Mouse (Mus musculus): ENCODE results near the gene Rrp1. TPM values are rescaled to one million over a fixed set of nuclear protein-coding genes. Genes with fewer than 3 reads are reported as not detected.
"Not testable (repeated sequence)": the region's sequence is repeated elsewhere in the genome, so short reads cannot be mapped to it uniquely, and the experiment has no call there.

The Rrp1 gene
- polyA plus RNA-seq, 1 experiment from 2014 or later, result 290 TPM

GRCm38 (mm10) chr10:78365555-78365954 is 47.3 kb downstream of the Rrp1 start:
- WGBS, result 87% methylated on average over 6 of the region's 6 CpGs
- Histone ChIP-seq H3K4me2 (ENCODE audit: low read depth, low read length, severe bottlenecking) (no peak overlapping the region), H3K36me3 (ENCODE audit: control insufficient read depth, insufficient read depth, low read length) (no peaks in the 10 kb centered on the region), H3K27me3 (ENCODE audit: control insufficient read depth, insufficient read depth, low read length) (no peaks in the 10 kb centered on the region), H3K9me3 (ENCODE audit: control insufficient read depth, low read length) (no peaks in the 10 kb centered on the region), H3K4me3 (ENCODE audit: low read depth, low read length) (no peak overlapping the region), H3K4me1 (replicated peaks; ENCODE audit: control insufficient read depth, insufficient read depth, low read length) (no peaks in the 10 kb centered on the region), H3K27ac (ENCODE audit: low read depth, low read length) (no peak overlapping the region), H3K9ac (ENCODE audit: low read length) (no peak overlapping the region)
- ATAC-seq (replicated peaks; ENCODE audit: low FRiP score) (no peak), DNase-seq (ENCODE audit: low spot score) (no peak)

GRCm38 (mm10) chr10:78364106-78364505 is 48.7 kb downstream of the Rrp1 start:
- H3K4me2 ChIP-seq (ENCODE audit: low read depth, low read length, severe bottlenecking), result no peak overlapping the region
- DNase-seq (ENCODE audit: low spot score) (no peak), ATAC-seq (replicated peaks; ENCODE audit: low FRiP score) (no peak)
- WGBS, result 92% methylated on average over 2 of the region's 2 CpGs
- no peaks in the 10 kb centered on the region for H3K27me3 ChIP-seq (ENCODE audit: control insufficient read depth, insufficient read depth, low read length)
- H3K36me3 ChIP-seq (ENCODE audit: control insufficient read depth, insufficient read depth, low read length), result no peaks in the 10 kb centered on the region
- no peaks in the 10 kb centered on the region for H3K9me3 ChIP-seq (ENCODE audit: control insufficient read depth, low read length)
- no peak overlapping the region for H3K27ac ChIP-seq (ENCODE audit: low read depth, low read length)
- H3K9ac ChIP-seq (ENCODE audit: low read length), result no peak overlapping the region
- no peak overlapping the region for H3K4me3 ChIP-seq (ENCODE audit: low read depth, low read length)
- no peaks in the 10 kb centered on the region for H3K4me1 ChIP-seq (replicated peaks; ENCODE audit: control insufficient read depth, insufficient read depth, low read length)

- H3K4me2 ChIP-seq (ENCODE audit: low read depth, low read length, severe bottlenecking), result no peak overlapping the region
- no peaks in the 10 kb centered on the region for H3K36me3 ChIP-seq (ENCODE audit: control insufficient read depth, insufficient read depth, low read length)
- no peak overlapping the region for H3K9ac ChIP-seq (ENCODE audit: low read length)
- WGBS, result 89% methylated on average over 6 of the region's 6 CpGs
- DNase-seq (ENCODE audit: low spot score) (no peak), ATAC-seq (replicated peaks; ENCODE audit: low FRiP score) (no peak)
- H3K9me3 ChIP-seq (ENCODE audit: control insufficient read depth, low read length), result no peaks in the 10 kb centered on the region
- no peaks in the 10 kb centered on the region for H3K4me1 ChIP-seq (replicated peaks; ENCODE audit: control insufficient read depth, insufficient read depth, low read length)
- no peak overlapping the region for H3K27ac ChIP-seq (ENCODE audit: low read depth, low read length)
- H3K4me3 ChIP-seq (ENCODE audit: low read depth, low read length), result no peak overlapping the region
- no peaks in the 10 kb centered on the region for H3K27me3 ChIP-seq (ENCODE audit: control insufficient read depth, insufficient read depth, low read length)
Observed at GRCm38 (mm10) chr10:78363366-78363765, 49.5 kb downstream of the Rrp1 start.

- H3K9me3 ChIP-seq (ENCODE audit: control insufficient read depth, low read length), result no peaks in the 10 kb centered on the region
- ATAC-seq (replicated peaks; ENCODE audit: low FRiP score), result no peak
- DNase-seq (ENCODE audit: low spot score), result no peak
Observed at GRCm38 (mm10) chr10:78361951-78362350, 50.9 kb downstream of the Rrp1 start.

GRCm38 (mm10) chr10:78360290-78360711 is 52.5 kb downstream of the Rrp1 start:
- no peak for DNase-seq (ENCODE audit: low spot score)

More at GRCm38 (mm10) chr10:78361951-78362350, 50.9 kb downstream of the Rrp1 start:
- Histone ChIP-seq H3K4me2 (ENCODE audit: low read depth, low read length, severe bottlenecking) (no peak overlapping the region), H3K9ac (ENCODE audit: low read length) (no peak overlapping the region), H3K27ac (ENCODE audit: low read depth, low read length) (no peak overlapping the region), H3K36me3 (ENCODE audit: control insufficient read depth, insufficient read depth, low read length) (no peaks in the 10 kb centered on the region), H3K4me3 (ENCODE audit: low read depth, low read length) (no peak overlapping the region), H3K27me3 (ENCODE audit: control insufficient read depth, insufficient read depth, low read length) (no peaks in the 10 kb centered on the region), H3K4me1 (replicated peaks; ENCODE audit: control insufficient read depth, insufficient read depth, low read length) (no peaks in the 10 kb centered on the region)
- 93% methylated on average over 2 of the region's 2 CpGs for WGBS

GRCm38 (mm10) chr10:78358999-78359398 is 53.8 kb downstream of the Rrp1 start:
- not testable (repeated sequence) for H3K36me3 ChIP-seq (ENCODE audit: control insufficient read depth, insufficient read depth, low read length); DNase-seq (ENCODE audit: low spot score); H3K9me3 ChIP-seq (ENCODE audit: control insufficient read depth, low read length); H3K27me3 ChIP-seq (ENCODE audit: control insufficient read depth, insufficient read depth, low read length); H3K27ac ChIP-seq (ENCODE audit: low read depth, low read length); H3K9ac ChIP-seq (ENCODE audit: low read length); H3K4me2 ChIP-seq (ENCODE audit: low read depth, low read length, severe bottlenecking); H3K4me3 ChIP-seq (ENCODE audit: low read depth, low read length); ATAC-seq (replicated peaks; ENCODE audit: low FRiP score); H3K4me1 ChIP-seq (replicated peaks; ENCODE audit: control insufficient read depth, insufficient read depth, low read length)
- 97% methylated on average over 3 of the region's 3 CpGs for WGBS

More at GRCm38 (mm10) chr10:78360290-78360711, 52.5 kb downstream of the Rrp1 start:
- no peak overlapping the region for H3K4me2 ChIP-seq (ENCODE audit: low read depth, low read length, severe bottlenecking)
- no peaks in the 10 kb centered on the region for H3K4me1 ChIP-seq (replicated peaks; ENCODE audit: control insufficient read depth, insufficient read depth, low read length)
- no peak overlapping the region for H3K4me3 ChIP-seq (ENCODE audit: low read depth, low read length)
- no peak for ATAC-seq (replicated peaks; ENCODE audit: low FRiP score)
- H3K27me3 ChIP-seq (ENCODE audit: control insufficient read depth, insufficient read depth, low read length), result no peaks in the 10 kb centered on the region
- H3K9ac ChIP-seq (ENCODE audit: low read length), result no peak overlapping the region
- H3K27ac ChIP-seq (ENCODE audit: low read depth, low read length), result no peak overlapping the region
- H3K9me3 ChIP-seq (ENCODE audit: control insufficient read depth, low read length), result no peaks in the 10 kb centered on the region
- 88% methylated on average over 3 of the region's 3 CpGs for WGBS
- no peaks in the 10 kb centered on the region for H3K36me3 ChIP-seq (ENCODE audit: control insufficient read depth, insufficient read depth, low read length)

- no peak for ATAC-seq (replicated peaks; ENCODE audit: low FRiP score)
Observed at GRCm38 (mm10) chr10:78358266-78358665, 54.6 kb downstream of the Rrp1 start.

GRCm38 (mm10) chr10:78357742-78358141 is 55.1 kb downstream of the Rrp1 start:
- 84% methylated on average over 5 of the region's 5 CpGs for WGBS
- no peak for ATAC-seq (replicated peaks; ENCODE audit: low FRiP score)
- H3K9me3 ChIP-seq (ENCODE audit: control insufficient read depth, low read length), result no peaks in the 10 kb centered on the region

More at GRCm38 (mm10) chr10:78358266-78358665, 54.6 kb downstream of the Rrp1 start:
- no peak for DNase-seq (ENCODE audit: low spot score)
- Histone ChIP-seq H3K4me3 (ENCODE audit: low read depth, low read length) (no peak overlapping the region), H3K27me3 (ENCODE audit: control insufficient read depth, insufficient read depth, low read length) (no peaks in the 10 kb centered on the region), H3K9ac (ENCODE audit: low read length) (no peak overlapping the region), H3K27ac (ENCODE audit: low read depth, low read length) (no peak overlapping the region), H3K36me3 (ENCODE audit: control insufficient read depth, insufficient read depth, low read length) (no peaks in the 10 kb centered on the region), H3K4me2 (ENCODE audit: low read depth, low read length, severe bottlenecking) (no peak overlapping the region), H3K4me1 (replicated peaks; ENCODE audit: control insufficient read depth, insufficient read depth, low read length) (no peaks in the 10 kb centered on the region), H3K9me3 (ENCODE audit: control insufficient read depth, low read length) (no peaks in the 10 kb centered on the region)
- WGBS, result 93% methylated on average over 4 of the region's 4 CpGs

GRCm38 (mm10) chr10:78355931-78356593 is 56.8 kb downstream of the Rrp1 start:
- H3K4me1 ChIP-seq (replicated peaks; ENCODE audit: control insufficient read depth, insufficient read depth, low read length), result peaks cover 6% of the 10 kb centered on the region
- no peaks in the 10 kb centered on the region for H3K9me3 ChIP-seq (ENCODE audit: control insufficient read depth, low read length)
- no peak overlapping the region for H3K4me3 ChIP-seq (ENCODE audit: low read depth, low read length)
- no peak overlapping the region for H3K27ac ChIP-seq (ENCODE audit: low read depth, low read length)
- no peak overlapping the region for H3K9ac ChIP-seq (ENCODE audit: low read length)
- H3K27me3 ChIP-seq (ENCODE audit: control insufficient read depth, insufficient read depth, low read length), result no peaks in the 10 kb centered on the region
- WGBS, result 80% methylated on average over 1 of the region's 1 CpGs
- no peak for ATAC-seq (replicated peaks; ENCODE audit: low FRiP score)
- H3K36me3 ChIP-seq (ENCODE audit: control insufficient read depth, insufficient read depth, low read length), result no peaks in the 10 kb centered on the region
- no peak for DNase-seq (ENCODE audit: low spot score)
- no peak overlapping the region for H3K4me2 ChIP-seq (ENCODE audit: low read depth, low read length, severe bottlenecking)

More at GRCm38 (mm10) chr10:78357742-78358141, 55.1 kb downstream of the Rrp1 start:
- Histone ChIP-seq H3K27me3 (ENCODE audit: control insufficient read depth, insufficient read depth, low read length) (no peaks in the 10 kb centered on the region), H3K27ac (ENCODE audit: low read depth, low read length) (no peak overlapping the region), H3K36me3 (ENCODE audit: control insufficient read depth, insufficient read depth, low read length) (no peaks in the 10 kb centered on the region), H3K4me3 (ENCODE audit: low read depth, low read length) (no peak overlapping the region), H3K4me1 (replicated peaks; ENCODE audit: control insufficient read depth, insufficient read depth, low read length) (peaks cover 2% of the 10 kb centered on the region; the same call in 1 of the 2 replicates), H3K4me2 (ENCODE audit: low read depth, low read length, severe bottlenecking) (no peak overlapping the region), H3K9ac (ENCODE audit: low read length) (no peak overlapping the region)
- DNase-seq (ENCODE audit: low spot score), result no peak
